Comparison of ENCODE assay signal across 8 mouse cellular contexts in genomic region chr4:130913077-130913476, GRCm38 (mm10). TPM values are rescaled to one million over a fixed set of nuclear protein-coding genes. Genes with fewer than 3 reads are reported as not detected.
DNase-seq lines count a peak whose midpoint lies in the region; ATAC-seq lines count a peak whose summit lies in the region.

Laptm5 (plus strand) TSS chr4:130913125.

- H3K79me2 ChIP-seq in macrophage (ENCODE audit: inconsistent target) = peaks cover 51% of the 10 kb centered on the region

- 62% methylated on average over 11 of the region's 11 CpGs for WGBS in embryonic facial prominence, embryonic 11.5 days
- WGBS in macrophage (ENCODE audit: missing documents) = 6% methylated on average over 6 of the region's 11 CpGs

- H3K36me3 ChIP-seq in embryonic facial prominence, embryonic 11.5 days (replicated peaks; ENCODE audit: control insufficient read depth, insufficient read depth, low read depth, low read length) = no peaks in the 10 kb centered on the region
- no peaks in the 10 kb centered on the region for H3K36me3 ChIP-seq in macrophage (ENCODE audit: inconsistent target)
- H3K36me3 ChIP-seq in splenic B cell, adult 2 months (ENCODE audit: control insufficient read depth, insufficient read depth, low read length, poor library complexity, severe bottlenecking) = peaks cover 2% of the 10 kb centered on the region; the same call in 1 of the 2 replicates

- no peak for ATAC-seq in embryonic facial prominence, embryonic 11.5 days (replicated peaks; ENCODE audit: insufficient number of reproducible peaks, low FRiP score, low TSS enrichment, low read depth)

- H3K4me1 ChIP-seq in embryonic facial prominence, embryonic 11.5 days (ENCODE audit: control insufficient read depth, insufficient read depth, low read length) = peaks cover 2% of the 10 kb centered on the region; the same call in 1 of the 2 replicates

- no peaks in the 10 kb centered on the region for H3K27me3 ChIP-seq in embryonic facial prominence, embryonic 11.5 days (ENCODE audit: control insufficient read depth, insufficient read depth, low read length)
- no peaks in the 10 kb centered on the region for H3K27me3 ChIP-seq in splenic B cell, adult 2 months (ENCODE audit: control insufficient read depth, insufficient read depth, low read length, poor library complexity, severe bottlenecking)

- intact Hi-C loops in heart, postnatal 14 days (cut with DNase I) = no loop called here

- DNase-seq in kidney, adult 9 months = peak; percentile 15
- no peak for DNase-seq in kidney, adult 18-20 months
- DNase-seq in embryonic facial prominence, embryonic 11.5 days (ENCODE audit: low spot score) = no peak
- DNase-seq in heart, postnatal 14 days = peak in 1 of 2 experiments; percentile 26
- no peak for DNase-seq in left cerebral cortex, adult 8-10 months (ENCODE audit: low spot score in 2 of 2)
- peak; percentile 92 for DNase-seq in splenic B cell, adult 2 months (ENCODE audit: low read depth, low spot score)
- DNase-seq in yolk sac, embryonic 10.5 days (ENCODE audit: low spot score) = no peak

- no peak within 1 kb of the TSS for H3K9ac ChIP-seq in embryonic facial prominence, embryonic 11.5 days (replicated peaks; ENCODE audit: low read length)

- H3K27ac ChIP-seq in embryonic facial prominence, embryonic 11.5 days (replicated peaks; ENCODE audit: low read depth, low read length) = no peak within 1 kb of the TSS
- H3K27ac ChIP-seq in macrophage = peak within 1 kb of the TSS; percentile 100

- H3K4me2 ChIP-seq in embryonic facial prominence, embryonic 11.5 days (ENCODE audit: low read depth, low read length) = no peak within 1 kb of the TSS

- no peaks in the 10 kb centered on the region for H3K9me3 ChIP-seq in embryonic facial prominence, embryonic 11.5 days (replicated peaks; ENCODE audit: control insufficient read depth, low read length)

- no peak within 1 kb of the TSS for H3K4me3 ChIP-seq in embryonic facial prominence, embryonic 11.5 days (ENCODE audit: low read depth, low read length)
- H3K4me3 ChIP-seq in macrophage (ENCODE audit: inconsistent target) = peak within 1 kb of the TSS; percentile 92

RNA-seq across cellular contexts. Expression of gene Laptm5, which starts in this region (rescaled TPM):
- polyA plus RNA-seq in embryonic facial prominence, embryonic 11.5 days (2014; fragmentation: Nextera tagmentation; extraction: Ambion mirVana) = 25.2 and 25.4 TPM in 2 replicates
- total RNA-seq in heart, postnatal 14 days (2021) = 10 to 100 TPM; 17.8 to 35.3 TPM
- 100 to 1,000 TPM in 2 of 4 experiments, 10 to 100 TPM in 2; 37.3 to 127 (median 71.2) TPM for total RNA-seq in left cerebral cortex, adult 8-10 months (2022)
- 100 to 1,000 TPM in 20 of 26 experiments, 10 to 100 TPM in 6; 40.7 to 813 (median 353) TPM for total RNA-seq in macrophage (2018; cell fraction: chromatin; rRNA removed)
- 1,000 to 10,000 TPM in 25 of 26 experiments, 100 to 1,000 TPM in 1; 986 to 2,150 (median 1,338) TPM for total RNA-seq in macrophage (2018; cell fraction: cytosol; rRNA removed)
- total RNA-seq in macrophage (2018; cell fraction: nucleus; rRNA removed) = 1,000 to 10,000 TPM in 13 of 26 experiments, 100 to 1,000 TPM in 13; 156 to 1,616 (median 999) TPM
- 1,448 to 1,968 TPM (median 1,759 TPM) in 3 replicates for polyA plus RNA-seq in macrophage (2018)

Comparison
In these comparisons a context has a peak if more than half of its experiments do, and no peak if none do; other contexts are left out.
1. RNA of gene Laptm5 (polyA plus RNA-seq): 1,448 to 1,968 TPM in macrophage; 25.2 to 25.4 TPM in embryonic facial prominence, embryonic 11.5 days; every median in the first group is over 10 times any median in the second.
2. DNase-seq: peak in kidney, adult 9 months (single experiment) and splenic B cell, adult 2 months (single experiment); none in kidney, adult 18-20 months (single experiment), embryonic facial prominence, embryonic 11.5 days (single experiment), left cerebral cortex, adult 8-10 months (0 of 2) and yolk sac, embryonic 10.5 days (single experiment).